Mouse (Mus musculus): ENCODE measurements around the gene Ppp4r3a.

DNA sequence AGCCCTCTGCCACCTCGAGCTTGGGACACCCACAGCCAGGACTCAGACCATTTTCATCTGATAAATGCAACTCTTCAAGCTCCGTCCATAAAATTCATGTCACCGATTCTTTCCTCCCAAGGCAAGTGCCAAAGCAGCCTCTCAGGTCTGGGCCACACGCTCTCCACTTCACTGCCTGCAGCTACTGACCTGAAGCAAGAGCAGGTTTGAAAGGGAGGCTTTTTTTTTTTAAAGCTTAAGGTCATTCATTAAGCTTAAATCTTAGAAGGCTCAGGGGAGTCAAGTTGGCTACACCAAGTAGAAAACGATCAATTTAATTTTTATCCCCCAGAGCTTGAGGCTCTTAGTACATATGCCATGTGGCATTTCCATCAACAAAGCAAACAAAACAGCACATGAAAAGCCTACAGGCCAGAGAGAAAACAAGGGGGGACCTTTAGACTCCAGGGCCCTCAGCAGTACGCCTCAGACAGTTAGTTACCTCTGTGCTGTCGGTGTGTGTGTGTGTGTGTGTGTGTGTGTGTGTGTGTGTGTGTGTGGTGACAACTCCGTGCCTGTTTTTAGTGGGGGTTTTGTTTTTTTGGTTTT is 70.3 kb downstream of the Ppp4r3a start:
- TF ChIP-seq CTCF (IDR thresholded peaks at IDR 0.05; ENCODE audit: low read depth) (no peak), EP300 (IDR thresholded peaks at IDR 0.05; ENCODE audit: low read depth) (no peak)
